Mouse (Mus musculus) regulatory T cell (primary cell): ENCODE results near the gene Bcl9l.

ENCODE experiments used
- in situ Hi-C: fragments of 300-600 bp; cut with MboI, MseI; formaldehyde crosslinking; loops from one replicate; pipeline ENCODE4 v1.15.1; 2025; ENCODE audit warnings: high pct_unique_total_duplicates

Bcl9l gene

GRCm38 (mm10) chr9:44497624-44498377, 15.2 kb downstream of the Bcl9l start:
- in situ Hi-C loops = no loop called here

GRCm38 (mm10) chr9:44498421-44499355, 16.1 kb downstream of the Bcl9l start:
- in situ Hi-C loops = no loop called here

- in situ Hi-C loops = loop anchor here (5.0 kb wide), 1 partner anchor 37 kb away; no protein-coding TSS in a partner anchor
Measured at GRCm38 (mm10) chr9:44499356-44500162, 16.9 kb downstream of the Bcl9l start.

GRCm38 (mm10) chr9:44500163-44500533, 17.5 kb downstream of the Bcl9l start:
- in situ Hi-C loops = loop anchor here (5.0 kb wide), 1 partner anchor 38 kb away; no protein-coding TSS in a partner anchor

- in situ Hi-C loops = loop anchor here (5.0 kb wide), 1 partner anchor 38 kb away; no protein-coding TSS in a partner anchor
Measured at GRCm38 (mm10) chr9:44500638-44501175, 18.1 kb downstream of the Bcl9l start.

GRCm38 (mm10) chr9:44501206-44501879, 18.7 kb downstream of the Bcl9l start:
- in situ Hi-C loops = loop anchor here (5.0 kb wide), 1 partner anchor 39 kb away; no protein-coding TSS in a partner anchor

GRCm38 (mm10) chr9:44502006-44502405, 19.4 kb downstream of the Bcl9l start:
- in situ Hi-C loops = loop anchor here (5.0 kb wide), 1 partner anchor 40 kb away; no protein-coding TSS in a partner anchor

GRCm38 (mm10) chr9:44504893-44505823, 22.5 kb downstream of the Bcl9l start:
- in situ Hi-C loops = loop anchor here (5.0 kb wide), 2 partner anchors 43 to 97 kb away; partner anchors contain the start of gene Ddx6

GRCm38 (mm10) chr9:44505824-44506467, 23.3 kb downstream of the Bcl9l start:
- in situ Hi-C loops = loop anchor here (5.0 kb wide), 1 partner anchor 96 kb away; the partner anchor contains the start of gene Ddx6

- in situ Hi-C loops = loop anchor here (5.0 kb wide), 1 partner anchor 96 kb away; the partner anchor contains the start of gene Ddx6
Measured at GRCm38 (mm10) chr9:44506566-44506965, 23.9 kb downstream of the Bcl9l start.

GRCm38 (mm10) chr9:44507345-44507744, 24.7 kb downstream of the Bcl9l start:
- in situ Hi-C loops = loop anchor here (5.0 kb wide), 1 partner anchor 95 kb away; the partner anchor contains the start of gene Ddx6

GRCm38 (mm10) chr9:44508124-44508619, 25.5 kb downstream of the Bcl9l start:
- in situ Hi-C loops = loop anchor here (5.0 kb wide), 1 partner anchor 94 kb away; the partner anchor contains the start of gene Ddx6

GRCm38 (mm10) chr9:44508721-44509486, 26.3 kb downstream of the Bcl9l start:
- in situ Hi-C loops = loop anchor here (5.0 kb wide), 1 partner anchor 93 kb away; the partner anchor contains the start of gene Ddx6

GRCm38 (mm10) chr9:44509487-44510354, 27.1 kb downstream of the Bcl9l start:
- in situ Hi-C loops = loop anchor here (5.0 kb wide), 1 partner anchor 93 kb away; the partner anchor contains the start of gene Ddx6

GRCm38 (mm10) chr9:44510355-44510871, 27.8 kb downstream of the Bcl9l start:
- in situ Hi-C loops = no loop called here
